Mouse (Mus musculus) kidney, embryonic 14.5 days (tissue): ENCODE data around the gene Crnn. TPM values are rescaled to one million over a fixed set of nuclear protein-coding genes. Genes with fewer than 3 reads are reported as not detected.

Experiments
- ATAC-seq: fragments of 200-750 bp; cut with Nextera tagmentation; 2 replicates; pipeline ENCODE4 v1.8.0; 2017; ENCODE audit warnings: moderate number of reproducible peaks, mild to moderate bottlenecking, moderate TSS enrichment, moderate library complexity; ENCODE audit not compliant: low FRiP score, low TSS enrichment
- H3K27ac ChIP-seq: fragments of 300-500 bp; sonication (generic); 2 replicates; pipeline ENCODE4 v1.5.1; 2014; ENCODE audit warnings: low read depth, mild to moderate bottlenecking, low read length, moderate library complexity, mixed read lengths
- H3K27me3 ChIP-seq: fragments of 300-500 bp; sonication (generic); 2 replicates; pipeline ENCODE4 v1.6.1; 2014; ENCODE audit warnings: mild to moderate bottlenecking, low read length; ENCODE audit not compliant: control insufficient read depth, insufficient read depth
- H3K36me3 ChIP-seq: fragments of 300-500 bp; sonication (generic); 2 replicates; pipeline ENCODE4 v1.6.1; 2014; ENCODE audit warnings: low read length, mixed read lengths; ENCODE audit not compliant: control insufficient read depth, insufficient read depth
- H3K4me1 ChIP-seq: fragments of 300-500 bp; sonication (generic); 2 replicates; pipeline ENCODE4 v1.6.1; 2014; ENCODE audit warnings: low read length, mixed read lengths; ENCODE audit not compliant: control insufficient read depth, insufficient read depth
- H3K4me2 ChIP-seq: fragments of 300-500 bp; sonication (generic); replicated peaks from 2 replicates; pipeline ENCODE4 v1.6.1; 2014; ENCODE audit warnings: low read depth, mild to moderate bottlenecking, low read length
- H3K4me3 ChIP-seq: fragments of 300-500 bp; sonication (generic); 2 replicates; pipeline ENCODE4 v1.5.1; 2014; ENCODE audit warnings: mild to moderate bottlenecking, low read length
- H3K9ac ChIP-seq: fragments of 300-500 bp; sonication (generic); 2 replicates; pipeline ENCODE4 v1.6.1; 2014; ENCODE audit warnings: low read depth, mild to moderate bottlenecking, low read length, moderate library complexity
- H3K9me3 ChIP-seq: fragments of 300-500 bp; sonication (generic); 2 replicates; pipeline ENCODE4 v1.6.1; 2016; ENCODE audit warnings: low read length; ENCODE audit not compliant: control insufficient read depth
- WGBS: fragments of 180-500 bp; shearing (Covaris S2); extraction: QIAGEN DNeasy Blood & Tissue Kit; methylation state at CpG from one replicate; pipeline ENCODE4 v1.1.7; 2014; 5-methylcytosine and 5-hydroxymethylcytosine counted together
- polyA plus RNA-seq: library from polyadenylated mRNA; unstranded; fragments of >200 nt; fragmentation: Nextera tagmentation; extraction: Ambion mirVana; gene quantifications from 2 replicates; pipeline ENCODE4 v1.2.1, GENCODE M21; 2014

The Crnn gene
- polyA plus RNA-seq, 1 experiment from 2014 or later = not detected

DNA sequence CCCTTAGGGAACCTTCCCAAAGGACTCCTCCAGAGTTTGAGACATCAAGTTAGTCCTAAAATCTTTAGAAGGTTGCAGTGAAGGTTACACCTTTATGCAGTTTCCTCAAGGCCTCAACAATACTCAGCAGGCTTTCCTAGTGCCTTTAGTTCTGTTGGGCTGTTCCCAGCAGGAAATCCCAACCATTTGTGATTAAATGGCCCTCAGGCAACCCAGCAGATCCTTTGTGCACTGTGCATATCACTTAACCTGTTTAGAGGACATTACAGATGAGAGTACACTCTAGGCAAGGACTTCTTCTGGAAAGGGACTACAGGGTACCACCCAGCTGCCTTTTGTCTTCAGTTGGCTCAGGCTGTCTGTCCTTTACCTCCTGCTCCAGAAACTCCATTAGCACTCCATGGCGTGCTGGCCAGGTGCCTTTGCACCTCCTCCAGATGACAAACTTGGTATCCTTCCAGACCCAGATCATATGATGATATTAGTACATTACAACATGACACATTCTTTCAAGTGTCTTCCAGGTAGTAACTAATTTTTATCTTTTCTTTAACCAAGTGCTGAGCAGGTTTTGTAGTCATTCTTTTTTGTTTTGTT is 18.5 kb downstream of the Crnn start:
- no peak overlapping the region for H3K4me3 ChIP-seq
- no peaks in the 10 kb centered on the region for H3K27me3 ChIP-seq
- WGBS = 52% methylated on average over 1 of the region's 1 CpGs
- ATAC-seq = no peak
- H3K9me3 ChIP-seq = no peaks in the 10 kb centered on the region
- no peaks in the 10 kb centered on the region for H3K36me3 ChIP-seq
- H3K9ac ChIP-seq = no peak overlapping the region
- no peaks in the 10 kb centered on the region for H3K4me1 ChIP-seq
- no peak overlapping the region for H3K4me2 ChIP-seq
- no peak overlapping the region for H3K27ac ChIP-seq

- 74% methylated on average over 4 of the region's 4 CpGs for WGBS
- Histone ChIP-seq H3K4me3 (no peak overlapping the region), H3K4me2 (no peak overlapping the region), H3K27ac (no peak overlapping the region), H3K4me1 (no peaks in the 10 kb centered on the region), H3K27me3 (no peaks in the 10 kb centered on the region), H3K9ac (no peak overlapping the region), H3K9me3 (no peaks in the 10 kb centered on the region), H3K36me3 (no peaks in the 10 kb centered on the region)
- no peak for ATAC-seq
Observed at GRCm38 (mm10) chr3:93180856-93181255, 36.3 kb downstream of the Crnn start.

- Histone ChIP-seq H3K36me3 (no peaks in the 10 kb centered on the region), H3K4me1 (no peaks in the 10 kb centered on the region), H3K27ac (no peak within 1 kb of the TSS), H3K9me3 (no peaks in the 10 kb centered on the region), H3K9ac (no peak within 1 kb of the TSS), H3K4me2 (no peak within 1 kb of the TSS), H3K27me3 (no peaks in the 10 kb centered on the region), H3K4me3 (no peak within 1 kb of the TSS)
- WGBS = 86% methylated on average over 3 of the region's 3 CpGs
- no peak for ATAC-seq
Observed at GRCm38 (mm10) chr3:93196978-93197377, 52.4 kb downstream of the Crnn start, which contains the start of gene Flg2. Gene Flg2, plus strand, starts transcription at chr3:93197278.

Other genes starting within 250 kb of the Crnn start
- not detected in 2 replicates for gene Lce3a, start 218.6 kb upstream of the Crnn start, polyA plus RNA-seq
- gene Lce3b, start 211.8 kb upstream of the Crnn start, polyA plus RNA-seq = not detected in 2 replicates
- gene Lce3c, start 200.3 kb upstream of the Crnn start, polyA plus RNA-seq = not detected in 2 replicates
- not detected in 2 replicates for gene Lce3d, start 187.4 kb upstream of the Crnn start, polyA plus RNA-seq
- not detected in 2 replicates for gene Lce3e, start 177.7 kb upstream of the Crnn start, polyA plus RNA-seq
- gene Lce3f, start 152.6 kb upstream of the Crnn start, polyA plus RNA-seq = not detected in 2 replicates
- gene Crct1, start 129.1 kb upstream of the Crnn start, polyA plus RNA-seq = 0.64 and 0.67 TPM in 2 replicates
- not detected in 2 replicates for gene Lce1m, start 125.7 kb upstream of the Crnn start, polyA plus RNA-seq
- gene Gm4858, start 76.0 kb upstream of the Crnn start, polyA plus RNA-seq = not detected in 2 replicates
- gene Flg2, start 52.5 kb downstream of the Crnn start, polyA plus RNA-seq = not detected in 2 replicates
- 0.10 and 0.24 TPM in 2 replicates for gene Flg, start 128.7 kb downstream of the Crnn start, polyA plus RNA-seq
- 0.01 TPM in 1 of 2 replicates, not detected in the other for gene Hrnr, start 175.0 kb downstream of the Crnn start, polyA plus RNA-seq
- not detected in 2 replicates for gene Rptn, start 248.9 kb downstream of the Crnn start, polyA plus RNA-seq